Mouse (Mus musculus) limb, embryonic 13.5 days (tissue): ENCODE results near the gene Nr2e1. TPM values are rescaled to one million over a fixed set of nuclear protein-coding genes. Genes with fewer than 3 reads are reported as not detected.

ENCODE experiments used
- ATAC-seq: fragments of 200-750 bp; cut with Nextera tagmentation; 2 replicates; pipeline ENCODE4 v1.8.0; 2017; ENCODE audit warnings: low read depth, moderate number of reproducible peaks, moderate TSS enrichment; ENCODE audit not compliant: low FRiP score
- H3K27ac ChIP-seq: fragments of 300-500 bp; sonication (generic); 2 replicates; pipeline ENCODE4 v1.5.1; 2015; ENCODE audit warnings: inconsistent platforms, mild to moderate bottlenecking, moderate library complexity
- H3K27me3 ChIP-seq: fragments of 300-500 bp; sonication (generic); 2 replicates; pipeline ENCODE4 v1.6.1; 2015; ENCODE audit warnings: mild to moderate bottlenecking, inconsistent platforms
- H3K36me3 ChIP-seq: fragments of 300-500 bp; sonication (generic); 2 replicates; pipeline ENCODE4 v1.6.1; 2015; ENCODE audit warnings: inconsistent platforms, mild to moderate bottlenecking, moderate library complexity
- H3K4me1 ChIP-seq: fragments of 300-500 bp; sonication (generic); 2 replicates; pipeline ENCODE4 v1.6.1; 2015; ENCODE audit warnings: inconsistent platforms
- H3K4me2 ChIP-seq: fragments of 300-500 bp; sonication (generic); replicated peaks from 2 replicates; pipeline ENCODE4 v1.6.1; 2015; ENCODE audit warnings: inconsistent platforms, mild to moderate bottlenecking, moderate library complexity
- H3K4me3 ChIP-seq: fragments of 300-500 bp; sonication (generic); 2 replicates; pipeline ENCODE4 v1.5.1; 2015; ENCODE audit warnings: moderate library complexity, mild to moderate bottlenecking, inconsistent platforms
- H3K9ac ChIP-seq: fragments of 300-500 bp; sonication (generic); 2 replicates; pipeline ENCODE4 v1.6.1; 2015; ENCODE audit warnings: mild to moderate bottlenecking, inconsistent platforms
- H3K9me3 ChIP-seq: fragments of 300-500 bp; sonication (generic); 2 replicates; pipeline ENCODE4 v1.6.1; 2016; ENCODE audit warnings: inconsistent platforms
- WGBS: fragments of 180-500 bp; shearing (Covaris S2); methylation state at CpG from one replicate; pipeline ENCODE4 v1.1.7; 2015; 5-methylcytosine and 5-hydroxymethylcytosine counted together
- polyA plus RNA-seq: library from polyadenylated mRNA; unstranded; fragments of >200 nt; fragmentation: Nextera tagmentation; extraction: Ambion mirVana; gene quantifications from 2 replicates; pipeline ENCODE4 v1.2.1, GENCODE M21; 2015

The Nr2e1 gene
- polyA plus RNA-seq, 1 experiment from 2014 or later: not detected

- Histone ChIP-seq H3K9ac (no peak overlapping the region), H3K27me3 (peaks cover 98% of the 10 kb centered on the region), H3K4me3 (peak overlapping the region; percentile 28), H3K36me3 (no peaks in the 10 kb centered on the region), H3K27ac (no peak overlapping the region), H3K4me2 (peak overlapping the region; percentile 50), H3K4me1 (peaks cover 36% of the 10 kb centered on the region), H3K9me3 (no peaks in the 10 kb centered on the region)
- ATAC-seq: no peak
- under 1% methylated on average over 37 of the region's 37 CpGs for WGBS
Observed at GRCm38 (mm10) chr10:42584436-42584983, 1.1 kb upstream of the Nr2e1 start.

GRCm38 (mm10) chr10:42583902-42584435, 537 bp upstream of the Nr2e1 start:
- H3K36me3 ChIP-seq: no peaks in the 10 kb centered on the region
- peaks cover 40% of the 10 kb centered on the region for H3K4me1 ChIP-seq
- no peak overlapping the region for H3K9ac ChIP-seq
- H3K4me2 ChIP-seq: peak overlapping the region; percentile 50
- peaks cover 98% of the 10 kb centered on the region for H3K27me3 ChIP-seq
- H3K4me3 ChIP-seq: peak overlapping the region; percentile 28
- H3K9me3 ChIP-seq: no peaks in the 10 kb centered on the region
- WGBS: under 1% methylated on average over 32 of the region's 32 CpGs
- H3K27ac ChIP-seq: no peak overlapping the region
- ATAC-seq: no peak

GRCm38 (mm10) chr10:42582566-42583110, 794 bp downstream of the Nr2e1 start:
- Histone ChIP-seq H3K27me3 (peaks cover 98% of the 10 kb centered on the region), H3K36me3 (no peaks in the 10 kb centered on the region), H3K4me1 (peaks cover 40% of the 10 kb centered on the region), H3K9ac (no peak overlapping the region), H3K27ac (no peak overlapping the region), H3K4me3 (peak overlapping the region; percentile 28), H3K4me2 (peak overlapping the region; percentile 50; the same call in 1 of the 2 replicates), H3K9me3 (no peaks in the 10 kb centered on the region)
- under 1% methylated on average over 44 of the region's 44 CpGs for WGBS
- no peak for ATAC-seq

- H3K4me1 ChIP-seq: peaks cover 40% of the 10 kb centered on the region
- H3K4me3 ChIP-seq: peak overlapping the region; percentile 10; the same call in 1 of the 2 replicates
- ATAC-seq: no peak
- no peak overlapping the region for H3K9ac ChIP-seq
- H3K36me3 ChIP-seq: no peaks in the 10 kb centered on the region
- WGBS: 1% methylated on average over 44 of the region's 45 CpGs
- H3K27ac ChIP-seq: no peak overlapping the region
- H3K4me2 ChIP-seq: peak overlapping the region; percentile 50
- H3K27me3 ChIP-seq: peaks cover 98% of the 10 kb centered on the region
- no peaks in the 10 kb centered on the region for H3K9me3 ChIP-seq
Observed at GRCm38 (mm10) chr10:42581694-42582565, 1.5 kb downstream of the Nr2e1 start.

DNA sequence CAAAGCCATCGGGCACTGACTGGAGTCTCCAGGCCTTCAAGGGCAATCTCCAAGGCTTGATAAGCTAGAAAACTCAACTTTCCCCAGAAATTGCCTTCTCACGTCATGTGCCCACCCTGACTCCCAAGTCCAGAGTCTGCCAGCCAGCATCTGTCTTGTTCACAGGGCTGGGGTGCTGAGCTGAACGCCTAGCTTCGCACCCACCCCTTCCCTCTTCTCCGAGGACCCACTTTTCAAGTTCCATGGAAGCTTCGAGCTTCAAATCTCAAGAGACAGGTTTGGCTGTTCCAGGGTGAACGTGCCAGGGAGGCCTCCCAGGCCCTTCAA, 2.5 kb downstream of the Nr2e1 start:
- WGBS: 3% methylated on average over 7 of the region's 7 CpGs

GRCm38 (mm10) chr10:42580131-42580950, 3.1 kb downstream of the Nr2e1 start:
- Histone ChIP-seq H3K27ac (no peak overlapping the region), H3K27me3 (peaks cover 98% of the 10 kb centered on the region), H3K9me3 (no peaks in the 10 kb centered on the region), H3K4me2 (no peak overlapping the region), H3K4me3 (peak overlapping the region; percentile 19), H3K9ac (no peak overlapping the region), H3K36me3 (no peaks in the 10 kb centered on the region), H3K4me1 (peaks cover 40% of the 10 kb centered on the region)
- under 1% methylated on average over 29 of the region's 29 CpGs for WGBS
- no peak for ATAC-seq

More for the DNA sequence above, 2.5 kb downstream of the Nr2e1 start:
- Histone ChIP-seq H3K4me3 (no peak overlapping the region), H3K4me1 (peaks cover 40% of the 10 kb centered on the region), H3K9me3 (no peaks in the 10 kb centered on the region), H3K27me3 (peaks cover 98% of the 10 kb centered on the region), H3K4me2 (no peak overlapping the region), H3K27ac (no peak overlapping the region), H3K9ac (no peak overlapping the region), H3K36me3 (no peaks in the 10 kb centered on the region)
- no peak for ATAC-seq

- ATAC-seq: no peak
- under 1% methylated on average over 40 of the region's 41 CpGs for WGBS
- H3K9ac ChIP-seq: no peak overlapping the region
Observed at GRCm38 (mm10) chr10:42579475-42580130, 3.8 kb downstream of the Nr2e1 start.

DNA sequence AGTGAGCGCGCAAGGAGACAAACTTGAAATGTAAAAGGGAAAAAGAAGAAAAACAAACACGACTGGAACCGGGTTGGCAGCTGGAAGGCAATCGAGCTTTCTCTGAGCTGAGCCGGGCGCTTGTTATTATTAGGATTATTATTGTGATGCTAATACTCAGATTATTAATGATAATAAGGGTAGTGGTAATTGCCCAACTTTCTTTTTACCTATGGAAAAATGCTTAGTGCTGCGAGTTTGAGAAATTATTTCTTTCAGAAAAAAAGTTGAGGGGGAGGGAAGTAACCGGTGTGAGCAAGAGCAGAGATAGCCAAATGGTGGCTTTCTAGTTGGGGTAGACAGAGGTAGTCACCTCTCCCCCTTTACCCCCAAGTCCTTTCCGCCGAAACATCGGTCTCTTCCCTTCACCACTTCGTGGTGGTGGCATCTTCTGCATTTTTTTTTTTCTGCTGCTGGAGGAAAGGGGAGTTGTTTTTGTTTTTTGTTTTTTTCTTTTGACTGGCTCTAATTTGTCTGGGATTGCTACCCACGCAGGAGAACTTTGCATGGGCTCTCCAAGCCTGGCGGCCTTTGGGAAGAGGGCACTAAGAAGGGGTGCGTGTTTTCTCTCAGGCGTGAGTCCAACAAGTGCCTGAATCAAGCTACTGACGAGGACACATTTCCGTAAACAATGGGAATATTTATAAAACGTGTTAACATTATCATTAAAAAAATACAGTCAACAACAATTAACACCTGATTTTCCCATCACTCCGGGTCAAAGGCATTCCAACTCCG, 4.5 kb downstream of the Nr2e1 start:
- no peak overlapping the region for H3K4me2 ChIP-seq

More at GRCm38 (mm10) chr10:42579475-42580130, 3.8 kb downstream of the Nr2e1 start:
- Histone ChIP-seq H3K36me3 (no peaks in the 10 kb centered on the region), H3K27ac (no peak overlapping the region), H3K4me1 (peaks cover 38% of the 10 kb centered on the region), H3K27me3 (peaks cover 98% of the 10 kb centered on the region), H3K9me3 (no peaks in the 10 kb centered on the region), H3K4me2 (no peak overlapping the region; the same call in 1 of the 2 replicates), H3K4me3 (peak overlapping the region; percentile 19)

GRCm38 (mm10) chr10:42578281-42578675, 5.2 kb downstream of the Nr2e1 start:
- H3K36me3 ChIP-seq: no peaks in the 10 kb centered on the region
- H3K4me2 ChIP-seq: no peak overlapping the region
- no peaks in the 10 kb centered on the region for H3K9me3 ChIP-seq
- no peak for ATAC-seq
- H3K4me3 ChIP-seq: no peak overlapping the region
- WGBS: 0% methylated on average over 15 of the region's 15 CpGs
- peaks cover 98% of the 10 kb centered on the region for H3K27me3 ChIP-seq
- H3K9ac ChIP-seq: no peak overlapping the region
- no peak overlapping the region for H3K27ac ChIP-seq
- peaks cover 24% of the 10 kb centered on the region for H3K4me1 ChIP-seq

More for the DNA sequence above, 4.5 kb downstream of the Nr2e1 start:
- no peak overlapping the region for H3K4me3 ChIP-seq
- no peaks in the 10 kb centered on the region for H3K36me3 ChIP-seq
- no peak overlapping the region for H3K9ac ChIP-seq
- no peaks in the 10 kb centered on the region for H3K9me3 ChIP-seq
- under 1% methylated on average over 22 of the region's 22 CpGs for WGBS
- no peak overlapping the region for H3K27ac ChIP-seq
- peaks cover 98% of the 10 kb centered on the region for H3K27me3 ChIP-seq
- peaks cover 30% of the 10 kb centered on the region for H3K4me1 ChIP-seq
- no peak for ATAC-seq

GRCm38 (mm10) chr10:42577525-42578280, 5.7 kb downstream of the Nr2e1 start:
- no peak overlapping the region for H3K4me2 ChIP-seq
- 1% methylated on average over 15 of the region's 15 CpGs for whole genome bisulfite sequencing
- ATAC-seq: no peak
- no peaks in the 10 kb centered on the region for H3K9me3 ChIP-seq
- peaks cover 98% of the 10 kb centered on the region for H3K27me3 ChIP-seq
- peaks cover 19% of the 10 kb centered on the region for H3K4me1 ChIP-seq
- H3K36me3 ChIP-seq: no peaks in the 10 kb centered on the region
- no peak overlapping the region for H3K4me3 ChIP-seq
- H3K9ac ChIP-seq: no peak overlapping the region
- no peak overlapping the region for H3K27ac ChIP-seq
